Comparison of ENCODE assay signal across 8 mouse cellular contexts in genomic region chr10:13473833-13474567, GRCm38 (mm10). TPM values are rescaled to one million over a fixed set of nuclear protein-coding genes. Genes with fewer than 3 reads are reported as not detected.
A peak's percentile ranks its signal among the peaks of the same experiment; 100 is the strongest.
DNase-seq lines count a peak whose midpoint lies in the region; ATAC-seq and TF ChIP-seq lines count a peak whose summit lies in the region.

Gene Phactr2 (minus strand): TSS chr10:13474412.

- H3K4me2 ChIP-seq in embryonic facial prominence, embryonic 11.5 days (ENCODE audit: low read depth, low read length), result peak within 1 kb of the TSS; percentile 99
- peak within 1 kb of the TSS; percentile 98 for H3K4me2 ChIP-seq in heart, embryonic 13.5 days
- H3K4me2 ChIP-seq in kidney, embryonic 16.5 days (replicated peaks; ENCODE audit: low read depth, low read length), result peak within 1 kb of the TSS; percentile 94
- H3K4me2 ChIP-seq in liver, postnatal 0 days (ENCODE audit: low read depth, low read length), result peak within 1 kb of the TSS; percentile 95
- H3K4me2 ChIP-seq in neural tube, embryonic 12.5 days (replicated peaks), result peak within 1 kb of the TSS; percentile 100

- H3K4me1 ChIP-seq in embryonic facial prominence, embryonic 11.5 days (ENCODE audit: control insufficient read depth, insufficient read depth, low read length), result no peaks in the 10 kb centered on the region; the same call in 1 of the 2 replicates
- H3K4me1 ChIP-seq in heart, embryonic 13.5 days, result peaks cover 14% of the 10 kb centered on the region
- 0 out of 2 replicates have a peak, but pooled peaks cover 1% of the 10 kb centered on the region for H3K4me1 ChIP-seq in kidney, embryonic 16.5 days (ENCODE audit: insufficient read depth, low read length)
- H3K4me1 ChIP-seq in liver, postnatal 0 days (ENCODE audit: insufficient read depth), result peaks cover 6% of the 10 kb centered on the region
- peaks cover 14% of the 10 kb centered on the region; the same call in 1 of the 2 replicates for H3K4me1 ChIP-seq in neural tube, embryonic 12.5 days

- no peak within 1 kb of the TSS for H3K27ac ChIP-seq in embryonic facial prominence, embryonic 11.5 days (replicated peaks; ENCODE audit: low read depth, low read length)
- H3K27ac ChIP-seq in heart, embryonic 13.5 days (replicated peaks), result 0 out of 2 replicates have a peak within 1 kb of the TSS, but pooled peaks have one; percentile 28
- H3K27ac ChIP-seq in kidney, embryonic 16.5 days (ENCODE audit: low read length), result peak within 1 kb of the TSS; percentile 76
- H3K27ac ChIP-seq in liver, postnatal 0 days (ENCODE audit: low read depth), result peak within 1 kb of the TSS; percentile 35; the same call in 1 of the 2 replicates
- no peak within 1 kb of the TSS for H3K27ac ChIP-seq in neural tube, embryonic 12.5 days

- WGBS in embryonic facial prominence, embryonic 11.5 days, result 1% methylated on average over 57 of the region's 71 CpGs
- under 1% methylated on average over 60 of the region's 71 CpGs for WGBS in heart, embryonic 13.5 days
- under 1% methylated on average over 60 of the region's 71 CpGs for WGBS in kidney, embryonic 16.5 days
- WGBS in liver, postnatal 0 days (ENCODE audit: insufficient replicate concordance), result 2% methylated on average over 63 of the region's 71 CpGs
- WGBS in neural tube, embryonic 12.5 days, result under 1% methylated on average over 71 of the region's 71 CpGs

- H3K27me3 ChIP-seq in embryonic facial prominence, embryonic 11.5 days (ENCODE audit: control insufficient read depth, insufficient read depth, low read length), result peaks cover 9% of the 10 kb centered on the region; the same call in 1 of the 2 replicates
- H3K27me3 ChIP-seq in heart, embryonic 13.5 days (replicated peaks), result peaks cover 42% of the 10 kb centered on the region
- H3K27me3 ChIP-seq in kidney, embryonic 16.5 days (ENCODE audit: insufficient read depth, low read length), result peaks cover 9% of the 10 kb centered on the region
- H3K27me3 ChIP-seq in liver, postnatal 0 days (ENCODE audit: insufficient read depth, low read length), result peaks cover 28% of the 10 kb centered on the region
- H3K27me3 ChIP-seq in neural tube, embryonic 12.5 days (replicated peaks), result peaks cover 37% of the 10 kb centered on the region

- no peaks in the 10 kb centered on the region for H3K9me3 ChIP-seq in embryonic facial prominence, embryonic 11.5 days (replicated peaks; ENCODE audit: control insufficient read depth, low read length)
- no peaks in the 10 kb centered on the region for H3K9me3 ChIP-seq in heart, embryonic 13.5 days
- H3K9me3 ChIP-seq in kidney, embryonic 16.5 days (ENCODE audit: low read length), result no peaks in the 10 kb centered on the region
- no peaks in the 10 kb centered on the region for H3K9me3 ChIP-seq in liver, postnatal 0 days (ENCODE audit: low read length)
- H3K9me3 ChIP-seq in neural tube, embryonic 12.5 days, result no peaks in the 10 kb centered on the region

- no peaks in the 10 kb centered on the region for H3K36me3 ChIP-seq in embryonic facial prominence, embryonic 11.5 days (replicated peaks; ENCODE audit: control insufficient read depth, insufficient read depth, low read depth, low read length)
- H3K36me3 ChIP-seq in heart, embryonic 13.5 days, result no peaks in the 10 kb centered on the region
- H3K36me3 ChIP-seq in kidney, embryonic 16.5 days (ENCODE audit: insufficient read depth, low read length), result no peaks in the 10 kb centered on the region
- H3K36me3 ChIP-seq in liver, postnatal 0 days (replicated peaks; ENCODE audit: insufficient read depth, low read length), result no peaks in the 10 kb centered on the region
- H3K36me3 ChIP-seq in neural tube, embryonic 12.5 days, result no peaks in the 10 kb centered on the region

- DNase-seq in left cerebral cortex, adult 18-20 months (ENCODE audit: low spot score in 2 of 2), result peak; percentile 16 to 57
- no peak for DNase-seq in left cerebral cortex, adult 9 months (ENCODE audit: low spot score in 2 of 2)
- peak; percentile 67 for DNase-seq in embryonic facial prominence, embryonic 11.5 days (ENCODE audit: low spot score)
- DNase-seq in liver, postnatal 0 days, result peak; percentile 55
- DNase-seq in thymus, adult 18-20 months, result peak; percentile 36 to 39

- peak within 1 kb of the TSS; percentile 65 for H3K4me3 ChIP-seq in embryonic facial prominence, embryonic 11.5 days (ENCODE audit: low read depth, low read length)
- H3K4me3 ChIP-seq in heart, embryonic 13.5 days, result peak within 1 kb of the TSS; percentile 83
- peak within 1 kb of the TSS; percentile 67 for H3K4me3 ChIP-seq in kidney, embryonic 16.5 days (ENCODE audit: low read length)
- H3K4me3 ChIP-seq in liver, postnatal 0 days (ENCODE audit: low read depth, low read length), result peak within 1 kb of the TSS; percentile 68
- H3K4me3 ChIP-seq in neural tube, embryonic 12.5 days, result peak within 1 kb of the TSS; percentile 66

- TF ChIP-seq CTCF in liver, postnatal 0 days (IDR thresholded peaks at IDR 0.05; ENCODE audit: low read depth), result no peak

- peak within 1 kb of the TSS; percentile 74 for H3K9ac ChIP-seq in embryonic facial prominence, embryonic 11.5 days (replicated peaks; ENCODE audit: low read length)
- H3K9ac ChIP-seq in heart, embryonic 13.5 days, result peak within 1 kb of the TSS; percentile 90
- H3K9ac ChIP-seq in kidney, embryonic 16.5 days (replicated peaks; ENCODE audit: low read length), result peak within 1 kb of the TSS; percentile 75
- peak within 1 kb of the TSS; percentile 62 for H3K9ac ChIP-seq in liver, postnatal 0 days (replicated peaks)
- peak within 1 kb of the TSS; percentile 74 for H3K9ac ChIP-seq in neural tube, embryonic 12.5 days

- TF ChIP-seq EP300 in liver, postnatal 0 days (IDR thresholded peaks at IDR 0.05; ENCODE audit: low read depth), result no peak

- peak; percentile 78 for ATAC-seq in embryonic facial prominence, embryonic 11.5 days (replicated peaks; ENCODE audit: insufficient number of reproducible peaks, low FRiP score, low TSS enrichment, low read depth)
- ATAC-seq in heart, embryonic 13.5 days (ENCODE audit: extremely low read depth, insufficient number of reproducible peaks, low FRiP score, low TSS enrichment), result peak; percentile 25; the same call in 1 of the 2 replicates
- peak; percentile 92 for ATAC-seq in kidney, embryonic 16.5 days (ENCODE audit: low FRiP score, low TSS enrichment)
- ATAC-seq in liver, postnatal 0 days, result peak; percentile 49
- peak; percentile 81 for ATAC-seq in neural tube, embryonic 12.5 days (ENCODE audit: low FRiP score, low read depth)

RNA-seq across cellular contexts. Expression of gene Phactr2, which starts in this region (rescaled TPM):
- 10 to 100 TPM; 24.8 to 28.4 TPM for total RNA-seq in left cerebral cortex, adult 18-20 months (2021)
- 24.0 and 24.5 TPM in 2 replicates for polyA plus RNA-seq in embryonic facial prominence, embryonic 11.5 days (2014; fragmentation: Nextera tagmentation; extraction: Ambion mirVana)
- 50.1 and 52.5 TPM in 2 replicates for polyA plus RNA-seq in heart, embryonic 13.5 days (2015; fragmentation: Nextera tagmentation; extraction: Ambion mirVana)
- 20.7 and 26.9 TPM in 2 replicates for polyA plus RNA-seq in kidney, embryonic 16.5 days (2015; fragmentation: Nextera tagmentation; extraction: Ambion mirVana)
- polyA plus RNA-seq in liver, postnatal 0 days (2015; fragmentation: Nextera tagmentation; extraction: Ambion mirVana), result 4.9 and 5.4 TPM in 2 replicates
- 12.3 and 13.2 TPM in 2 replicates for polyA plus RNA-seq in neural tube, embryonic 12.5 days (2016; fragmentation: Nextera tagmentation; extraction: Ambion mirVana)

Comparison
In these comparisons a context has a peak if more than half of its experiments do, and no peak if none do; other contexts are left out.
1. DNase-seq: peak in left cerebral cortex, adult 18-20 months (2 of 2), embryonic facial prominence, embryonic 11.5 days (single experiment), liver, postnatal 0 days (single experiment) and thymus, adult 18-20 months (2 of 2); none in left cerebral cortex, adult 9 months (0 of 2).
2. ATAC-seq: peak in every context shown above with its lines; median percentile 92 in kidney, embryonic 16.5 days; 81 in neural tube, embryonic 12.5 days; 78 in embryonic facial prominence, embryonic 11.5 days; 49 in liver, postnatal 0 days; 25 in heart, embryonic 13.5 days.
3. H3K27ac ChIP-seq: peak in heart, embryonic 13.5 days (single experiment), kidney, embryonic 16.5 days (single experiment) and liver, postnatal 0 days (single experiment); none in embryonic facial prominence, embryonic 11.5 days (single experiment) and neural tube, embryonic 12.5 days (single experiment).
4. Peak in every context shown above with its lines, with median percentiles within 50 percentile points of each other: H3K4me2 ChIP-seq, H3K4me3 ChIP-seq and H3K9ac ChIP-seq.